Mouse (Mus musculus) bone marrow, adult 2 months (tissue): Measurements from ENCODE around the gene Spen. TPM values are rescaled to one million over a fixed set of nuclear protein-coding genes. Genes with fewer than 3 reads are reported as not detected.

ENCODE experiments used
- H3K27ac ChIP-seq: fragments of 200-500 bp; 2 replicates; pipeline ENCODE4 v1.5.1; 2012; ENCODE audit warnings: low read depth, mild to moderate bottlenecking, control low read depth, inconsistent platforms, low read length; ENCODE audit not compliant: control insufficient read depth, poor library complexity, insufficient read depth
- H3K4me1 ChIP-seq: fragments of 200-500 bp; 2 replicates; pipeline ENCODE4 v1.6.1; 2011; ENCODE audit warnings: low read length; ENCODE audit not compliant: control insufficient read depth, insufficient read depth
- H3K4me3 ChIP-seq: fragments of 200-500 bp; replicated peaks from 2 replicates; pipeline ENCODE3; 2011; ENCODE audit warnings: mild to moderate bottlenecking, low read depth, low read length, control low read depth; ENCODE audit not compliant: control insufficient read depth
- CTCF ChIP-seq: fragments of 200-500 bp; IDR thresholded peaks from 2 replicates; pipeline ENCODE4 v1.5.1; 2011; ENCODE audit warnings: low read length, control low read depth; ENCODE audit not compliant: control insufficient read depth, insufficient read depth
- POLR2A ChIP-seq: fragments of 200-500 bp; IDR thresholded peaks from 2 replicates; pipeline ENCODE4 v1.6.1; 2011; ENCODE audit warnings: low read depth, mild to moderate bottlenecking, control low read depth, low read length, borderline replicate concordance; ENCODE audit not compliant: control insufficient read depth
- WGBS: fragments of 180-500 bp; shearing (Covaris S2); methylation state at CpG from one replicate; pipeline ENCODE4 v1.1.7; 2018; 5-methylcytosine and 5-hydroxymethylcytosine counted together
- polyA plus RNA-seq: library from polyadenylated mRNA; stranded (reverse); fragments of >200 nt; gene quantifications from 2 replicates; pipeline ENCODE4 v1.2.4, GENCODE M21; 2011; ENCODE audit warnings: low replicate concordance; ENCODE audit not compliant: missing spikeins, insufficient read depth, insufficient read length

The Spen gene
- polyA plus RNA-seq, 1 experiment: 33.2 TPM

- no peak for TF ChIP-seq CTCF
- TF ChIP-seq POLR2A: no peak
- 76% methylated on average over 13 of the region's 13 CpGs for WGBS
- H3K4me1 ChIP-seq: peaks cover 3% of the 10 kb centered on the region
- no peak overlapping the region for H3K4me3 ChIP-seq
- H3K27ac ChIP-seq: no peak overlapping the region
Measured at GRCm38 (mm10) chr4:141510457-141510856, 27.9 kb downstream of the Spen start.

GRCm38 (mm10) chr4:141506893-141507292, 31.5 kb downstream of the Spen start:
- 70% methylated on average over 10 of the region's 10 CpGs for WGBS

GRCm38 (mm10) chr4:141506352-141506751, 32.0 kb downstream of the Spen start:
- WGBS: 27% methylated on average over 10 of the region's 10 CpGs
- peaks cover 1% of the 10 kb centered on the region; the same call in 1 of the 2 replicates for H3K4me1 ChIP-seq
- no peak overlapping the region for H3K4me3 ChIP-seq
- peak overlapping the region; percentile 25; the same call in 1 of the 2 replicates for H3K27ac ChIP-seq
- no peak for TF ChIP-seq POLR2A
- no peak for TF ChIP-seq CTCF

More at GRCm38 (mm10) chr4:141506893-141507292, 31.5 kb downstream of the Spen start:
- Histone ChIP-seq H3K4me3 (no peak overlapping the region), H3K4me1 (peaks cover 1% of the 10 kb centered on the region; the same call in 1 of the 2 replicates), H3K27ac (peak overlapping the region; percentile 23)
- no peak for TF ChIP-seq POLR2A
- TF ChIP-seq CTCF: peak; percentile 37; the same call in 1 of the 2 replicates

GRCm38 (mm10) chr4:141505810-141506209, 32.6 kb downstream of the Spen start:
- 88% methylated on average over 11 of the region's 11 CpGs for WGBS
- H3K4me3 ChIP-seq: no peak overlapping the region
- H3K4me1 ChIP-seq: peaks cover 1% of the 10 kb centered on the region; the same call in 1 of the 2 replicates
- TF ChIP-seq POLR2A (no peak), CTCF (no peak)
- no peak overlapping the region; the same call in 1 of the 2 replicates for H3K27ac ChIP-seq

GRCm38 (mm10) chr4:141504471-141504870, 33.9 kb downstream of the Spen start:
- no peak for TF ChIP-seq POLR2A
- no peak for TF ChIP-seq CTCF
- WGBS: 94% methylated on average over 4 of the region's 4 CpGs
- Histone ChIP-seq H3K4me3 (no peak overlapping the region), H3K27ac (no peak overlapping the region), H3K4me1 (peaks cover 1% of the 10 kb centered on the region; the same call in 1 of the 2 replicates)

GRCm38 (mm10) chr4:141502723-141503122, 35.7 kb downstream of the Spen start:
- WGBS: 89% methylated on average over 5 of the region's 5 CpGs
- Histone ChIP-seq H3K27ac (no peak overlapping the region), H3K4me3 (no peak overlapping the region), H3K4me1 (peaks cover 1% of the 10 kb centered on the region; the same call in 1 of the 2 replicates)
- TF ChIP-seq POLR2A: no peak
- no peak for TF ChIP-seq CTCF

GRCm38 (mm10) chr4:141501058-141501457, 37.3 kb downstream of the Spen start:
- 81% methylated on average over 5 of the region's 5 CpGs for WGBS
- no peak overlapping the region for H3K27ac ChIP-seq
- H3K4me1 ChIP-seq: no peaks in the 10 kb centered on the region; the same call in 1 of the 2 replicates
- no peak overlapping the region for H3K4me3 ChIP-seq
- no peak for TF ChIP-seq CTCF

GRCm38 (mm10) chr4:141500637-141501036, 37.8 kb downstream of the Spen start:
- Histone ChIP-seq H3K4me1 (no peaks in the 10 kb centered on the region; the same call in 1 of the 2 replicates), H3K4me3 (no peak overlapping the region), H3K27ac (no peak overlapping the region)
- 53% methylated on average over 4 of the region's 4 CpGs for WGBS
- TF ChIP-seq POLR2A (no peak), CTCF (no peak)

GRCm38 (mm10) chr4:141488670-141489069, 49.7 kb downstream of the Spen start:
- no peak overlapping the region for H3K27ac ChIP-seq
- H3K4me3 ChIP-seq: no peak overlapping the region
- 94% methylated on average over 4 of the region's 4 CpGs for WGBS
- no peaks in the 10 kb centered on the region for H3K4me1 ChIP-seq
- peak; percentile 65 for TF ChIP-seq CTCF
- no peak for TF ChIP-seq POLR2A
